Mouse (Mus musculus): Measurements from ENCODE around the gene Pdik1l.

- TF ChIP-seq POLR2AphosphoS2 (IDR thresholded peaks at IDR 0.05; ENCODE audit: insufficient read length, low read depth) (no peak), POLR2A (IDR thresholded peaks at IDR 0.05; ENCODE audit: insufficient read length, low read depth) (no peak), MYOD1 (IDR thresholded peaks at IDR 0.05; ENCODE audit: control insufficient read depth in 1 of 3, insufficient read length in 2 of 3, low read depth in 2 of 3) (no peak)
Measured at GRCm38 (mm10) chr4:134268102-134268655, 19.5 kb downstream of the Pdik1l start.
